Mouse (Mus musculus) thymus, adult 2 months (tissue): Measurements from ENCODE around the gene Lrg1. TPM values are rescaled to one million over a fixed set of nuclear protein-coding genes. Genes with fewer than 3 reads are reported as not detected.
"Not testable (repeated sequence)": the region's sequence is repeated elsewhere in the genome, so short reads cannot be mapped to it uniquely, and the experiment has no call there.

Experiments
- DNase-seq: peaks from one replicate; pipeline ENCODE4 v3.0.0; 2021
- H3K27ac ChIP-seq: fragments of 200-500 bp; 2 replicates; pipeline ENCODE4 v1.5.1; 2012; ENCODE audit warnings: low read length, control low read depth; ENCODE audit not compliant: control insufficient read depth, insufficient read depth
- H3K27me3 ChIP-seq: fragments of 200-500 bp; 2 replicates; pipeline ENCODE4 v1.6.1; 2012; ENCODE audit warnings: mild to moderate bottlenecking, low read length, moderate library complexity, mixed read lengths; ENCODE audit not compliant: control insufficient read depth, insufficient read depth
- H3K36me3 ChIP-seq: fragments of 200-500 bp; 2 replicates; pipeline ENCODE4 v1.6.1; 2012; ENCODE audit warnings: mild to moderate bottlenecking, low read length, moderate library complexity; ENCODE audit not compliant: control insufficient read depth, insufficient read depth
- H3K4me1 ChIP-seq: fragments of 200-500 bp; replicated peaks from 2 replicates; pipeline ENCODE4 v1.6.1; 2012; ENCODE audit warnings: low read length; ENCODE audit not compliant: control insufficient read depth, insufficient read depth
- H3K4me3 ChIP-seq: fragments of 200-500 bp; 2 replicates; pipeline ENCODE4 v1.5.1; 2012; ENCODE audit warnings: mild to moderate bottlenecking, low read length, control low read depth, moderate library complexity; ENCODE audit not compliant: control insufficient read depth, insufficient read depth
- CTCF ChIP-seq: fragments of 200-500 bp; IDR thresholded peaks from 2 replicates; pipeline ENCODE4 v1.5.1; 2012; ENCODE audit warnings: mild to moderate bottlenecking, control low read depth, low read length, moderate library complexity, borderline replicate concordance; ENCODE audit not compliant: control insufficient read depth, poor library complexity, insufficient read depth; ENCODE audit errors: extremely low read depth
- POLR2A ChIP-seq: fragments of 200-500 bp; IDR thresholded peaks from 2 replicates; pipeline ENCODE4 v1.6.1; 2012; ENCODE audit warnings: mild to moderate bottlenecking, low read length, control low read depth, moderate library complexity; ENCODE audit not compliant: control insufficient read depth, poor library complexity, insufficient read depth; ENCODE audit errors: extremely low read depth
- WGBS: fragments of 180-500 bp; shearing (Covaris S2); methylation state at CpG from one replicate; pipeline ENCODE4 v1.1.7; 2018; 5-methylcytosine and 5-hydroxymethylcytosine counted together
- polyA plus RNA-seq: library from polyadenylated mRNA; depleted of rRNA; stranded (reverse); fragments of >200 nt; gene quantifications from 2 replicates; pipeline ENCODE4 v1.2.3, GENCODE M21; 2012

The Lrg1 gene
- polyA plus RNA-seq, 1 experiment: 23.5 TPM

- no peaks in the 10 kb centered on the region for H3K27me3 ChIP-seq
- no peaks in the 10 kb centered on the region for H3K4me1 ChIP-seq
- 97% methylated on average over 12 of the region's 12 CpGs for WGBS
- TF ChIP-seq CTCF (no peak), POLR2A (no peak)
- DNase-seq: no peak
- H3K36me3 ChIP-seq: peaks cover 19% of the 10 kb centered on the region
- H3K4me3 ChIP-seq: no peak overlapping the region
- no peak overlapping the region for H3K27ac ChIP-seq
These were observed 24.9 kb downstream of the Lrg1 start for GRCm38 (mm10) chr17:56096883-56097282.

- 95% methylated on average over 1 of the region's 1 CpGs for WGBS
- Histone ChIP-seq H3K27ac (no peak overlapping the region), H3K36me3 (peaks cover 11% of the 10 kb centered on the region), H3K4me1 (no peaks in the 10 kb centered on the region), H3K27me3 (no peaks in the 10 kb centered on the region), H3K4me3 (no peak overlapping the region)
- no peak for DNase-seq
- TF ChIP-seq CTCF (no peak), POLR2A (no peak)
These were observed 29.0 kb downstream of the Lrg1 start for GRCm38 (mm10) chr17:56092794-56093193.

- TF ChIP-seq CTCF (no peak), POLR2A (no peak)
These were observed 29.5 kb downstream of the Lrg1 start for GRCm38 (mm10) chr17:56092312-56092711.

GRCm38 (mm10) chr17:56080781-56081585 is 40.8 kb downstream of the Lrg1 start:
- WGBS: 51% methylated on average over 8 of the region's 8 CpGs
- Histone ChIP-seq H3K27me3 (no peaks in the 10 kb centered on the region), H3K4me1 (peaks cover 20% of the 10 kb centered on the region), H3K36me3 (no peaks in the 10 kb centered on the region), H3K27ac (no peak overlapping the region), H3K4me3 (no peak overlapping the region)
- TF ChIP-seq POLR2A: no peak
- no peak for TF ChIP-seq CTCF
- peak; percentile 18 for DNase-seq

More at GRCm38 (mm10) chr17:56092312-56092711, 29.5 kb downstream of the Lrg1 start:
- Histone ChIP-seq H3K4me1 (no peaks in the 10 kb centered on the region), H3K27me3 (no peaks in the 10 kb centered on the region), H3K27ac (no peak overlapping the region), H3K4me3 (no peak overlapping the region), H3K36me3 (peaks cover 6% of the 10 kb centered on the region)
- WGBS: 100% methylated on average over 1 of the region's 1 CpGs
- no peak for DNase-seq

GRCm38 (mm10) chr17:56079921-56080320 is 41.9 kb downstream of the Lrg1 start:
- WGBS: 1% methylated on average over 11 of the region's 11 CpGs
- DNase-seq: peak; percentile 13
- H3K27me3 ChIP-seq: no peaks in the 10 kb centered on the region
- no peaks in the 10 kb centered on the region for H3K36me3 ChIP-seq
- H3K4me3 ChIP-seq: peak overlapping the region; percentile 88
- H3K27ac ChIP-seq: no peak overlapping the region
- no peak for TF ChIP-seq POLR2A
- no peak for TF ChIP-seq CTCF
- H3K4me1 ChIP-seq: peaks cover 23% of the 10 kb centered on the region

- Histone ChIP-seq H3K27ac (peak within 1 kb of the TSS; percentile 25; the same call in 1 of the 2 replicates), H3K27me3 (no peaks in the 10 kb centered on the region), H3K4me1 (peaks cover 26% of the 10 kb centered on the region), H3K36me3 (no peaks in the 10 kb centered on the region), H3K4me3 (peak within 1 kb of the TSS; percentile 88)
- under 1% methylated on average over 61 of the region's 61 CpGs for WGBS
- peak; percentile 99 for DNase-seq
- TF ChIP-seq POLR2A (peak; percentile 80; the same call in 1 of the 2 replicates), CTCF (no peak)
These were observed 42.7 kb downstream of the Lrg1 start, which contains the start of gene Hdgfl2 for GRCm38 (mm10) chr17:56078880-56079795. Hdgfl2 (plus strand) TSS chr17:56079634.

- H3K27me3 ChIP-seq, H3K36me3 ChIP-seq: not testable (repeated sequence)
- H3K4me1 ChIP-seq: peaks cover 31% of the 10 kb centered on the region
- DNase-seq: peak; percentile 20
- 0 out of 2 replicates have a peak overlapping the region, but pooled peaks have one; percentile 3 for H3K4me3 ChIP-seq
- peak overlapping the region; percentile 23; the same call in 1 of the 2 replicates for H3K27ac ChIP-seq
- 65% methylated on average over 9 of the region's 9 CpGs for WGBS
These were observed 43.4 kb downstream of the Lrg1 start for GRCm38 (mm10) chr17:56078361-56078760.
